Mouse (Mus musculus) layer of hippocampus, adult 2 months (tissue): ENCODE measurements around the gene Zfp507. TPM values are rescaled to one million over a fixed set of nuclear protein-coding genes. Genes with fewer than 3 reads are reported as not detected.

Experiments used
- DNase-seq, 2 experiments: peaks; one replicate each; pipeline ENCODE4 v3.0.0; 2022; ENCODE audit warnings: low spot score in 2 of 2
- H3K27ac ChIP-seq: fragments of 200-600 bp; 2 replicates; pipeline ENCODE4 v1.8.1; 2022
- H3K4me3 ChIP-seq: fragments of 200-600 bp; 2 replicates; pipeline ENCODE4 v1.8.1; 2022; ENCODE audit warnings: mild to moderate bottlenecking
- CTCF ChIP-seq: fragments of 200-600 bp; conservative IDR thresholded peaks from 2 replicates; pipeline ENCODE4 v1.8.1; 2022; ENCODE audit warnings: antibody characterized with exemption, mild to moderate bottlenecking, moderate library complexity
- total RNA-seq, 2 experiments: library from RNA; stranded (reverse); gene quantifications; 2 replicates each; pipeline ENCODE4 v1.2.3; 2021

Gene Zfp507
- total RNA-seq, 2 experiments from 2014 or later = 32.7 to 38.6 TPM

GRCm38 (mm10) chr7:35810736-35811135 is 7.9 kb upstream of the Zfp507 start:
- TF ChIP-seq CTCF = peak; percentile 78
- peak in 1 of 2 experiments; percentile 37 for DNase-seq
- Histone ChIP-seq H3K4me3 (no peak overlapping the region), H3K27ac (no peak overlapping the region)

GRCm38 (mm10) chr7:35804206-35804605 is 1.4 kb upstream of the Zfp507 start:
- no peak for TF ChIP-seq CTCF
- Histone ChIP-seq H3K27ac (no peak overlapping the region), H3K4me3 (no peak overlapping the region)
- no peak for DNase-seq

DNA sequence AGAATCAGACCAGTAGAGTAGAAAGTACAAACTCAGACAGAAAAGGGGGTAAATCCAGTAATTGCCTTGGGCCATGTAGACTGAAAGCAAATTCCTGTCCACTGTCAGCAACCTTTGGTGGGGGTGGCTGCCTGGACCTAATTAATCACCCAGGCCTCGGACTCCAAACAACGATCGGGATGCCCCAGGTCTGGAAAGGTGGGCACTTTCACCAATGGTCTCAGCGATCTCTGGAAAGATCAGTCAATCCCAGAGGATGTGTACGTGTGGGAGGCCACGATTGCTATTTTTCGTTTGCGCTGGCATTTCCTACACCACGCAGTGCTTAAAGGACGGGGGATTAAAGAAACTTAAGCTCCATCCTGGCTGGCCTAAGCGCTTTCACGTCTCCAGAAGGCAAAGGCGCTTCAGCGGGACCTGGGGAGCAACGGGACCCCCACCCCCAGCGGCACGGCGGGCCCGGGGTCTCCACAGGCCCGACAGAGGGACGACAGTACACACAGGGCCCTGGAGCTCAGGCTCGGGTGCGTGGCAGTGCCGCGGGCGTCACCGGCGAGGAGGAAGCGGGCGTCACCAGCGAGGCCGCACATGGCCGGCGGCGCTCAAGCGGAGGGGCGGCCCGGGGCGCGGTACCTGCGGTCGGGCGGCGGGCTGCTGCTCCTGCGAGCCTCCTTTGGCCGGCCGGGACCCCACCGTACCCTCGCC is 450 bp downstream of the Zfp507 start:
- no peak for TF ChIP-seq CTCF
- peak in 1 of 2 experiments; percentile 19 for DNase-seq
- peak overlapping the region; percentile 94 for H3K27ac ChIP-seq
- H3K4me3 ChIP-seq = peak overlapping the region; percentile 94

- no peak for DNase-seq
- Histone ChIP-seq H3K4me3 (no peak overlapping the region), H3K27ac (no peak overlapping the region)
- TF ChIP-seq CTCF = no peak
These were observed 6.7 kb downstream of the Zfp507 start for GRCm38 (mm10) chr7:35796123-35796522.

GRCm38 (mm10) chr7:35794145-35794664 is 8.6 kb downstream of the Zfp507 start:
- no peak for TF ChIP-seq CTCF
- Histone ChIP-seq H3K27ac (no peak overlapping the region), H3K4me3 (no peak overlapping the region)
- no peak for DNase-seq

DNA sequence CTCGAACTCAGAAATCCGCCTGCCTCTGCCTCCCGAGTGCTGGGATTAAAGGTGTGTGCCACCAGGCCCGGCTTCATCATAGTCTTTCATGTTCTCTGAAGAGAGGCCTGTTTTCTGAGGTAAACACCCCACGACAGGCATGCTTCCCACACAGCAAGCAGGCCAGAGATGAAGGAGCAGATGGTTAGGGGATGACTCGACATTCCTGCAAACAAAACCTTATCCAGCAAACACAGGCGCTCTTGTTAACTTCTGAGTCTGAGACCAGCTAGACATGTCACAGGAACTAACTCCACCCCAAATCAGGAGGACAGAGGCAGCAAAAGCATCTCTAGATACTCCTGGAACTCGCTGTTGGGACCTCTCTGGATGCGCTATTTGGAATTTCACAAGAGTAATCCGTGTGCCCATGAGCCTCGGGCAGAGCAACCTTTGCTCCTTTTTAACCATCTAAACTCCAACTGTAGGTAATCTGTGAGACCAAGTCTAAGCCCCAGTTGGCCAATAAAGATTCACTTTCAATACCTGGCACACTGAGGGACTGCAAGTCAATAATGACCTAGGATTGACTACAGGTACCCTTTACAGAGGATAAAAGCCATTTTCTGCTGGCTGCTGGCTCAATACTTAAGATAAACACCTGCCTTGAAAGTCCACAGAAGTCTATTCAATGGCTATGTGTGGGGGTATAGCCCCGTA is 10.5 kb downstream of the Zfp507 start:
- TF ChIP-seq CTCF = no peak
- DNase-seq = peak; percentile 46 to 49
- Histone ChIP-seq H3K4me3 (no peak overlapping the region), H3K27ac (peak overlapping the region; percentile 49)

GRCm38 (mm10) chr7:35790926-35791325 is 11.9 kb downstream of the Zfp507 start:
- no peak for DNase-seq
- Histone ChIP-seq H3K4me3 (no peak overlapping the region), H3K27ac (peak overlapping the region; percentile 49; the same call in 1 of the 2 replicates)
- no peak for TF ChIP-seq CTCF

- no peak for DNase-seq
- peak; percentile 74 for TF ChIP-seq CTCF
- Histone ChIP-seq H3K4me3 (no peak overlapping the region), H3K27ac (no peak overlapping the region)
These were observed 12.6 kb downstream of the Zfp507 start for GRCm38 (mm10) chr7:35790201-35790600.

GRCm38 (mm10) chr7:35785579-35785978 is 17.2 kb downstream of the Zfp507 start:
- no peak for DNase-seq
- no peak overlapping the region for H3K4me3 ChIP-seq
- TF ChIP-seq CTCF = no peak
- H3K27ac ChIP-seq = no peak overlapping the region

DNA sequence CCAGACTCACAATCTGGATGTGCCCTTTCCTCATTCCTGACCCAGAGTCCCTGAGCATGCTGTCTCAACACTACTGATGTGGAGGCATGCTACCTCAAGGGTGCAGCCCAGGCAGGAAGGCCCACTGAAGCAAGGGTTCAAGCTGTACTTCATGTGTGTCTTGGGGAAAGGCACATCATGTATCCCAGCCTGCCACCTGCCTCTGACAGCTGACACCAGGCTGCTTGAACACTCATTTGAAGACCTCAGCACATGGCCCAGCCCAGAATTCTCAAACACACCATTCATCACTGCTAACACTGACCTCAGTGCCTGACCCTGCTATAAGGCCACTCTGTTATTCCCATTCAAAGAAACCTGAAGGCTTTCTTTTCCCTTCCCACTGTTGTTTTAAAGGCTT is 20.6 kb downstream of the Zfp507 start:
- no peak overlapping the region for H3K27ac ChIP-seq
- no peak for DNase-seq
- no peak overlapping the region for H3K4me3 ChIP-seq
- TF ChIP-seq CTCF = no peak

- Histone ChIP-seq H3K4me3 (no peak overlapping the region), H3K27ac (0 out of 2 replicates have a peak overlapping the region, but pooled peaks have one; percentile 25)
- DNase-seq = no peak
- no peak for TF ChIP-seq CTCF
These were observed 28.7 kb downstream of the Zfp507 start for GRCm38 (mm10) chr7:35774127-35774526.

- Histone ChIP-seq H3K4me3 (no peak overlapping the region), H3K27ac (peak overlapping the region; percentile 78)
- DNase-seq = peak; percentile 44 to 52
- TF ChIP-seq CTCF = no peak
These were observed 30.5 kb downstream of the Zfp507 start for GRCm38 (mm10) chr7:35772347-35772746.

DNA sequence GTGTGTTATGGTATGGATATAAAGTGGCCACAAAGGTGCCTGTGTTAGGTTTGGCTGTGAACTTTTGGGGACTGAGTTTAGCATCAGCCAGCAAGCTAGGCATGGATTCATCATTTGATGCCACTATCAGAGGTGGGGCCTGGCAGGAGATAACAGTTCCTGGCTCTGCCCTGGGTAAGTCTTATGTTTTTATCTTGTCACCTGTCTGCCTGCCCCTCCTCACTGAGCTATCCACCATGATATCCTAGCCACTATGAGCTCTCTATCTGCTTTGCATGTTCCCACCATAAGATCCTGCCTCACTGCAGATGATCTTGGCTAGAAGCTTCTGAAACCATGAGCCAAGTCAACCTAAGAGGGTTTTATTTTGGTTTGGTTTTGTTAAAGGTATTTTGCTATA is 31.7 kb downstream of the Zfp507 start:
- TF ChIP-seq CTCF = no peak
- no peak overlapping the region for H3K27ac ChIP-seq

DNA sequence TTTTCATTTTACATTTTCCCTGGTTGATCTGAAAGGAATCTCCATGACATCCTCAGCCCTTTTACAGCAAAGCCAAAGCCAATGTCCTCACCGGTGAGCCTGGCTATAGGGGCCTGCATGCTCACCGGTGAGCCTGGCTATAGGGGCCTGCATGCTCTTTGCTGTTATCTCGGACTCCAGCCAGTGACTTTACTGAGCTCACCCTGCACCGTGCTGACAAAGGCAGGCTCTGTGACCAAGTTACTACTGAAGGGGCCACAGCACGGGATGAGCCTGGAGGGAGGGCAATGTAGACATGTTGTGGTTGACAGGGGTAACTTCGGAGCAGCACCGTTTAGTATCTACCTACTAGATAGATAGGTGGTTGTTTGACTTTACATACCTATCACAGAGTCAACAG is 32.7 kb downstream of the Zfp507 start:
- Histone ChIP-seq H3K4me3 (no peak overlapping the region), H3K27ac (no peak overlapping the region)
- no peak for DNase-seq
- no peak for TF ChIP-seq CTCF

More for the DNA sequence above, 31.7 kb downstream of the Zfp507 start:
- H3K4me3 ChIP-seq = no peak overlapping the region
- no peak for DNase-seq
